Mouse (Mus musculus) layer of hippocampus, postnatal 36 days (tissue): ENCODE data around the gene Sdc4. TPM values are rescaled to one million over a fixed set of nuclear protein-coding genes. Genes with fewer than 3 reads are reported as not detected.
A peak's percentile ranks its signal among the peaks of the same experiment; 100 is the strongest.

Experiments used
- DNase-seq, 2 experiments: peaks; one replicate each; pipeline ENCODE4 v3.0.0; 2022
- total RNA-seq, 2 experiments: library from RNA; stranded (reverse); gene quantifications; 2 replicates each; pipeline ENCODE4 v1.2.3; 2021

The Sdc4 gene
- total RNA-seq, 2 experiments from 2014 or later = 102 to 129 TPM

- DNase-seq = no peak
These were observed 5.8 kb upstream of the Sdc4 start for GRCm38 (mm10) chr2:164449341-164450042.

GRCm38 (mm10) chr2:164448921-164449320, 5.2 kb upstream of the Sdc4 start:
- no peak for DNase-seq

GRCm38 (mm10) chr2:164448140-164448539, 4.5 kb upstream of the Sdc4 start:
- no peak for DNase-seq

GRCm38 (mm10) chr2:164446086-164446469, 2.4 kb upstream of the Sdc4 start:
- DNase-seq = no peak

GRCm38 (mm10) chr2:164445399-164446085, 1.9 kb upstream of the Sdc4 start:
- DNase-seq = no peak

GRCm38 (mm10) chr2:164444701-164445100, 1.0 kb upstream of the Sdc4 start:
- DNase-seq = no peak

GRCm38 (mm10) chr2:164443051-164443437, 643 bp downstream of the Sdc4 start:
- DNase-seq = peak; percentile 74 to 75

GRCm38 (mm10) chr2:164442315-164443050, 1.2 kb downstream of the Sdc4 start:
- DNase-seq = no peak

GRCm38 (mm10) chr2:164441731-164442130, 2.0 kb downstream of the Sdc4 start:
- DNase-seq = no peak

- DNase-seq = no peak
These were observed 2.5 kb downstream of the Sdc4 start for GRCm38 (mm10) chr2:164441155-164441554.

GRCm38 (mm10) chr2:164440314-164440713, 3.4 kb downstream of the Sdc4 start:
- no peak for DNase-seq

GRCm38 (mm10) chr2:164439001-164439421, 4.7 kb downstream of the Sdc4 start:
- peak; percentile 58 to 64 for DNase-seq

GRCm38 (mm10) chr2:164438257-164438656, 5.4 kb downstream of the Sdc4 start:
- DNase-seq = no peak

GRCm38 (mm10) chr2:164437710-164438109, 6.0 kb downstream of the Sdc4 start:
- no peak for DNase-seq

GRCm38 (mm10) chr2:164436961-164437360, 6.7 kb downstream of the Sdc4 start:
- no peak for DNase-seq

- peak; percentile 50 to 55 for DNase-seq
These were observed 7.3 kb downstream of the Sdc4 start for GRCm38 (mm10) chr2:164436215-164436913.

GRCm38 (mm10) chr2:164435216-164436090, 8.2 kb downstream of the Sdc4 start:
- no peak for DNase-seq

- no peak for DNase-seq
These were observed 9.0 kb downstream of the Sdc4 start for GRCm38 (mm10) chr2:164434681-164435080.

GRCm38 (mm10) chr2:164433278-164433895, 10.3 kb downstream of the Sdc4 start:
- DNase-seq = no peak

- DNase-seq = no peak
These were observed 11.0 kb downstream of the Sdc4 start for GRCm38 (mm10) chr2:164432541-164433191.
